Mouse (Mus musculus): ENCODE data around the gene Htra3.
A peak's percentile ranks its signal among the peaks of the same experiment; 100 is the strongest.

Htra3 gene

GRCm38 (mm10) chr5:35652319-35652718 is 27.3 kb downstream of the Htra3 start:
- DNase-seq (ENCODE audit: low spot score) = no peak

GRCm38 (mm10) chr5:35648230-35648629 is 31.4 kb downstream of the Htra3 start:
- DNase-seq (ENCODE audit: low spot score) = no peak

GRCm38 (mm10) chr5:35647562-35647961 is 32.0 kb downstream of the Htra3 start:
- DNase-seq (ENCODE audit: low spot score) = no peak

- DNase-seq (ENCODE audit: low spot score) = no peak
These were observed 32.7 kb downstream of the Htra3 start for GRCm38 (mm10) chr5:35646927-35647326.

- DNase-seq (ENCODE audit: low spot score) = no peak
These were observed 33.6 kb downstream of the Htra3 start for GRCm38 (mm10) chr5:35645938-35646493.

- DNase-seq (ENCODE audit: low spot score) = no peak
These were observed 35.5 kb downstream of the Htra3 start for GRCm38 (mm10) chr5:35644082-35644481.

- DNase-seq (ENCODE audit: low spot score) = no peak
These were observed 36.1 kb downstream of the Htra3 start for GRCm38 (mm10) chr5:35643401-35644048.

- no peak for DNase-seq (ENCODE audit: low spot score)
These were observed 37.5 kb downstream of the Htra3 start for GRCm38 (mm10) chr5:35641961-35642584.

- DNase-seq (ENCODE audit: low spot score) = no peak
These were observed 43.6 kb downstream of the Htra3 start for GRCm38 (mm10) chr5:35636016-35636415.

- DNase-seq (ENCODE audit: low spot score) = no peak
These were observed 46.7 kb downstream of the Htra3 start for GRCm38 (mm10) chr5:35632841-35633240.

- DNase-seq (ENCODE audit: low spot score) = no peak
These were observed 47.8 kb downstream of the Htra3 start for GRCm38 (mm10) chr5:35631755-35632154.

GRCm38 (mm10) chr5:35631224-35631623 is 48.4 kb downstream of the Htra3 start:
- DNase-seq (ENCODE audit: low spot score) = no peak

- no peak for DNase-seq (ENCODE audit: low spot score)
These were observed 48.9 kb downstream of the Htra3 start for GRCm38 (mm10) chr5:35630706-35631105.

- no peak for DNase-seq (ENCODE audit: low spot score)
These were observed 50.2 kb downstream of the Htra3 start for GRCm38 (mm10) chr5:35629333-35629732.

GRCm38 (mm10) chr5:35628685-35629084 is 50.9 kb downstream of the Htra3 start:
- no peak for DNase-seq (ENCODE audit: low spot score)

GRCm38 (mm10) chr5:35627307-35627840 is 52.2 kb downstream of the Htra3 start:
- no peak for DNase-seq (ENCODE audit: low spot score)

- no peak for DNase-seq (ENCODE audit: low spot score)
These were observed 53.2 kb downstream of the Htra3 start for GRCm38 (mm10) chr5:35626408-35626807.

- DNase-seq (ENCODE audit: low spot score) = no peak
These were observed 54.8 kb downstream of the Htra3 start for GRCm38 (mm10) chr5:35624751-35625239.

GRCm38 (mm10) chr5:35623831-35624230 is 55.8 kb downstream of the Htra3 start:
- DNase-seq (ENCODE audit: low spot score) = no peak

- peak; percentile 18 for DNase-seq (ENCODE audit: low spot score)
These were observed 58.5 kb downstream of the Htra3 start for GRCm38 (mm10) chr5:35621114-35621513.

- DNase-seq (ENCODE audit: low spot score) = peak; percentile 39
These were observed 62.6 kb downstream of the Htra3 start for GRCm38 (mm10) chr5:35616943-35617342.

GRCm38 (mm10) chr5:35612722-35613121 is 66.9 kb downstream of the Htra3 start:
- no peak for DNase-seq (ENCODE audit: low spot score)

- DNase-seq (ENCODE audit: low spot score) = no peak
These were observed 67.7 kb downstream of the Htra3 start for GRCm38 (mm10) chr5:35611900-35612299.
